Mouse (Mus musculus) lung, postnatal 0 days (tissue): ENCODE measurements around the gene Fbxl17. TPM values are rescaled to one million over a fixed set of nuclear protein-coding genes. Genes with fewer than 3 reads are reported as not detected.
A peak's percentile ranks its signal among the peaks of the same experiment; 100 is the strongest.

ENCODE experiments used
- ATAC-seq: fragments of 200-750 bp; cut with Nextera tagmentation; 2 replicates; pipeline ENCODE4 v1.8.0; 2017; ENCODE audit warnings: moderate library complexity
- DNase-seq: peaks from one replicate; pipeline ENCODE4 v3.0.0-alpha.2; 2016; ENCODE audit warnings: low spot score
- H3K27ac ChIP-seq: fragments of 300-500 bp; sonication (generic); 2 replicates; pipeline ENCODE4 v1.5.1; 2014; ENCODE audit warnings: antibody characterized with exemption, mild to moderate bottlenecking, low read length, mixed read lengths
- H3K27me3 ChIP-seq: fragments of 300-500 bp; sonication (generic); replicated peaks from 2 replicates; pipeline ENCODE4 v1.6.1; 2014; ENCODE audit warnings: low read length, mixed read lengths; ENCODE audit not compliant: insufficient read depth
- H3K36me3 ChIP-seq: fragments of 300-500 bp; sonication (generic); 2 replicates; pipeline ENCODE4 v1.6.1; 2014; ENCODE audit warnings: low read length, mixed read lengths; ENCODE audit not compliant: insufficient read depth
- H3K4me1 ChIP-seq: fragments of 300-500 bp; sonication (generic); 2 replicates; pipeline ENCODE4 v1.6.1; 2014; ENCODE audit warnings: antibody characterized with exemption, low read depth, low read length, mixed read lengths; ENCODE audit not compliant: insufficient read depth
- H3K4me2 ChIP-seq: fragments of 300-500 bp; sonication (generic); replicated peaks from 2 replicates; pipeline ENCODE4 v1.6.1; 2014; ENCODE audit warnings: low read depth, mild to moderate bottlenecking, low read length, moderate library complexity, mixed read lengths
- H3K4me3 ChIP-seq: fragments of 300-500 bp; sonication (generic); 2 replicates; pipeline ENCODE4 v1.5.1; 2014; ENCODE audit warnings: low read depth, low read length
- H3K9ac ChIP-seq: fragments of 300-500 bp; sonication (generic); replicated peaks from 2 replicates; pipeline ENCODE4 v1.6.1; 2014; ENCODE audit warnings: low read depth, mild to moderate bottlenecking
- H3K9me3 ChIP-seq: fragments of 300-500 bp; sonication (generic); 2 replicates; pipeline ENCODE4 v1.6.1; 2016; ENCODE audit warnings: low read length, mixed read lengths
- CTCF ChIP-seq: IDR thresholded peaks from 2 replicates; pipeline ENCODE4 v1.5.1; 2016; ENCODE audit warnings: antibody characterized with exemption, mild to moderate bottlenecking
- EP300 ChIP-seq: IDR thresholded peaks from 2 replicates; pipeline ENCODE4 v1.6.1; 2016; ENCODE audit warnings: antibody characterized with exemption, mild to moderate bottlenecking, control low read depth
- WGBS: fragments of 180-500 bp; shearing (Covaris S2); extraction: QIAGEN DNeasy Blood & Tissue Kit; methylation state at CpG from one replicate; pipeline ENCODE4 v1.1.7; 2014; 5-methylcytosine and 5-hydroxymethylcytosine counted together
- polyA plus RNA-seq: library from polyadenylated mRNA; unstranded; fragments of >200 nt; fragmentation: Nextera tagmentation; extraction: Ambion mirVana; gene quantifications from 2 replicates; pipeline ENCODE4 v1.2.1, GENCODE M21; 2015

Fbxl17 gene
- polyA plus RNA-seq, 1 experiment from 2014 or later, result 6.9 TPM

GRCm38 (mm10) chr17:63341203-63341602, 158.6 kb downstream of the Fbxl17 start:
- WGBS, result 77% methylated on average over 3 of the region's 3 CpGs

GRCm38 (mm10) chr17:63328888-63329287, 170.9 kb downstream of the Fbxl17 start:
- ATAC-seq (no peak), DNase-seq (no peak)
- Histone ChIP-seq H3K9me3 (no peaks in the 10 kb centered on the region), H3K27ac (no peak overlapping the region), H3K4me3 (no peak overlapping the region), H3K27me3 (no peaks in the 10 kb centered on the region), H3K4me2 (no peak overlapping the region), H3K9ac (no peak overlapping the region), H3K36me3 (no peaks in the 10 kb centered on the region), H3K4me1 (no peaks in the 10 kb centered on the region)
- WGBS, result 89% methylated on average over 2 of the region's 2 CpGs
- TF ChIP-seq CTCF (no peak), EP300 (no peak)

More at GRCm38 (mm10) chr17:63341203-63341602, 158.6 kb downstream of the Fbxl17 start:
- Histone ChIP-seq H3K27ac (no peak overlapping the region), H3K4me3 (no peak overlapping the region), H3K4me1 (no peaks in the 10 kb centered on the region), H3K4me2 (no peak overlapping the region), H3K27me3 (no peaks in the 10 kb centered on the region), H3K9me3 (no peaks in the 10 kb centered on the region), H3K36me3 (no peaks in the 10 kb centered on the region), H3K9ac (no peak overlapping the region)
- TF ChIP-seq EP300, result no peak
- no peak for TF ChIP-seq CTCF
- ATAC-seq (no peak), DNase-seq (no peak)

GRCm38 (mm10) chr17:63326227-63326626, 173.6 kb downstream of the Fbxl17 start:
- Histone ChIP-seq H3K27me3 (no peaks in the 10 kb centered on the region), H3K9me3 (no peaks in the 10 kb centered on the region), H3K4me2 (no peak overlapping the region), H3K27ac (no peak overlapping the region), H3K36me3 (no peaks in the 10 kb centered on the region), H3K4me1 (no peaks in the 10 kb centered on the region), H3K4me3 (no peak overlapping the region), H3K9ac (no peak overlapping the region)
- 90% methylated on average over 5 of the region's 5 CpGs for WGBS
- TF ChIP-seq EP300 (no peak), CTCF (no peak)
- ATAC-seq (no peak), DNase-seq (no peak)

- no peak for DNase-seq
- H3K9me3 ChIP-seq, result no peaks in the 10 kb centered on the region
- H3K4me1 ChIP-seq, result no peaks in the 10 kb centered on the region
- ATAC-seq, result no peak
- no peak overlapping the region for H3K4me2 ChIP-seq
- H3K9ac ChIP-seq, result no peak overlapping the region
- H3K27ac ChIP-seq, result no peak overlapping the region
- H3K36me3 ChIP-seq, result no peaks in the 10 kb centered on the region
- H3K27me3 ChIP-seq, result no peaks in the 10 kb centered on the region
- TF ChIP-seq EP300, result no peak
- no peak for TF ChIP-seq CTCF
- H3K4me3 ChIP-seq, result no peak overlapping the region
- 86% methylated on average over 2 of the region's 2 CpGs for WGBS
Measured at GRCm38 (mm10) chr17:63324672-63325071, 175.1 kb downstream of the Fbxl17 start.

GRCm38 (mm10) chr17:63324039-63324438, 175.8 kb downstream of the Fbxl17 start:
- no peak overlapping the region for H3K4me3 ChIP-seq
- H3K4me1 ChIP-seq, result no peaks in the 10 kb centered on the region
- H3K4me2 ChIP-seq, result no peak overlapping the region
- no peak for ATAC-seq
- 27% methylated on average over 2 of the region's 2 CpGs for WGBS
- no peaks in the 10 kb centered on the region for H3K9me3 ChIP-seq
- no peaks in the 10 kb centered on the region for H3K27me3 ChIP-seq
- H3K36me3 ChIP-seq, result no peaks in the 10 kb centered on the region
- no peak overlapping the region for H3K27ac ChIP-seq
- peak; percentile 57 for DNase-seq
- peak; percentile 94 for TF ChIP-seq CTCF
- no peak for TF ChIP-seq EP300
- no peak overlapping the region for H3K9ac ChIP-seq

GRCm38 (mm10) chr17:63322846-63323245, 177.0 kb downstream of the Fbxl17 start:
- WGBS, result 67% methylated on average over 7 of the region's 7 CpGs

GRCm38 (mm10) chr17:63321290-63321689, 178.5 kb downstream of the Fbxl17 start:
- TF ChIP-seq EP300 (no peak), CTCF (no peak)
- WGBS, result 31% methylated on average over 5 of the region's 5 CpGs

More at GRCm38 (mm10) chr17:63322846-63323245, 177.0 kb downstream of the Fbxl17 start:
- no peak for TF ChIP-seq CTCF
- TF ChIP-seq EP300, result no peak
- Histone ChIP-seq H3K9me3 (no peaks in the 10 kb centered on the region), H3K27ac (no peak overlapping the region), H3K4me1 (no peaks in the 10 kb centered on the region), H3K4me3 (no peak overlapping the region), H3K9ac (no peak overlapping the region), H3K4me2 (no peak overlapping the region), H3K36me3 (no peaks in the 10 kb centered on the region), H3K27me3 (no peaks in the 10 kb centered on the region)
- ATAC-seq (no peak), DNase-seq (no peak)

More at GRCm38 (mm10) chr17:63321290-63321689, 178.5 kb downstream of the Fbxl17 start:
- Histone ChIP-seq H3K4me1 (0 out of 2 replicates have a peak, but pooled peaks cover 3% of the 10 kb centered on the region), H3K9ac (no peak overlapping the region), H3K27ac (no peak overlapping the region), H3K27me3 (no peaks in the 10 kb centered on the region), H3K36me3 (no peaks in the 10 kb centered on the region), H3K4me3 (no peak overlapping the region), H3K9me3 (no peaks in the 10 kb centered on the region), H3K4me2 (no peak overlapping the region)
- ATAC-seq (no peak), DNase-seq (no peak)
